Mouse (Mus musculus) right cerebral cortex, adult 18-20 months (tissue): ENCODE measurements at regions not wholly inside any gene's neighbourhood (a gene's known extent, or its start where the extent isn't known, plus 50 kb on each side); places are given as distances from the start of the nearest gene placed in this dataset.

Experiments used
- DNase-seq: peaks from one replicate; pipeline ENCODE4 v3.0.0; 2022; ENCODE audit warnings: mixed read lengths

DNA sequence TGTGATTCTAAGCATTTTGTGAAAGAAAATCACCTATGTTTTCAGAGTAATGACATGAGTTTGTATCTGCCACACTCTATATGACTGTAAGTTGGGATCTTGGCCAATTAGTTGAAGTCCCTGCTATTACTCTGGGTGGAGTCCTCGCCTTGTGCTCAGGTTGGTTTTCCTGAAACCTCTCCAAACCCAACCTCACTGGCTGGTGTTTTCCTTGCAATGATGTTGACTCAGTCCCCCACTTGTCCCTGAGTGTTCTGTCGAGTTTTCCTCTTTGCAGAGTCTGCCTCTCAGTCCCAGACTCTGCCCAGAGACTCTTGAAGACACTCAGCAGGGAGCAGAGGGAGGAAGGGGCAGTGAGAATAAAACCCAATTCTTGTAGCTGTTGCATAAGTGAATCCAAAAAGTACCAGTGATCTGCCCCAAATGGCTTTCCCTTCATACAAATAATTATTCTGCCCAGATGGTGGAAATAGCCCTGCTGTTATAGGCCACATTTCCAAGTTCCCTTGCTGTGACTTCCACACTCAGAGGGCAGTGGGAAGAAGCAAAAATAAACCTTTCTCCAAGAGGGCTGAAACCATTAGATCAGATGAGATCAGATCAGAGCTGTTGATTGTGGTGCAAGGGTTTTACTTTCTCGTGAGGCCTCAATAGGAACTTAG, 694.3 kb downstream of the Hs3st4 start:
- no peak for DNase-seq

DNA sequence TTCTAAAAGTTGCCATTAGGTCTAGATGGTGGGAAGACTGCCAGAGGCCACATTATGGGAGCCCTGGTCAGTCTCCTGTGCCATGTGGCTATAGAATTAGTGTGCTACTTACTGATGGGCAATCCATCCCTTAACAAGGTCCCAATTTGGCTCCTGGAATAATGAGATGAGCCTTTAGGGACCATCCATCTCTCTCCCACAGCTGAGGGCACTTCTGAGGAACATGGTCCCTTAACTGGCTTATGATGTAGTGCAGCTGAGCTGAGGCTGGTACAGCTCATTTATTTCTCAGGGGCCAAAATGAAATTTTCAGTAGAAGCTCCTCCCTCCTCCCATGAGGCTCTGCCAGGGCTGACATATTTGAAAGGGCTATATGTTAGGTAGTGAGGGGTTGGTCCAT, 697.9 kb downstream of the Hs3st4 start:
- DNase-seq: no peak

DNA sequence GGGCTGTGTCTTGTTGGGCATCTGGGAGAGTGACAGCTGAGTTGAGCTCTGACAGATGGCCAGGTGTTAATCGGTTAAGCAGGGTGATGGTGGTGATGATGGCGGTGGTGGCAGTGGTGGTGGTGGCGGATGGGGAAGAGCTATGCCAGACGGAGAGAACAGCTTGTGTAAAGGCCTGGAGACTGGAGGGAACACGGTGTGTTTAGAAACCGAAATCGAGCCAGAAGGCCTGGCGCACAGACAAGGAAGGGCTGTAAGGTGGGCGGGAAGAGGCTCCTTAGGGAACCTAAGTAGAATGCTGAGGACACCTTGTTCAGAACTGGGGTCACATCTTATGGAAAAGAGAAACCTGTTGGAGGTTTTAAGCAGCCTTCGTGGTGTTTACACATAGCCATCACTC, 698.5 kb downstream of the Hs3st4 start:
- DNase-seq: peak; percentile 85

DNA sequence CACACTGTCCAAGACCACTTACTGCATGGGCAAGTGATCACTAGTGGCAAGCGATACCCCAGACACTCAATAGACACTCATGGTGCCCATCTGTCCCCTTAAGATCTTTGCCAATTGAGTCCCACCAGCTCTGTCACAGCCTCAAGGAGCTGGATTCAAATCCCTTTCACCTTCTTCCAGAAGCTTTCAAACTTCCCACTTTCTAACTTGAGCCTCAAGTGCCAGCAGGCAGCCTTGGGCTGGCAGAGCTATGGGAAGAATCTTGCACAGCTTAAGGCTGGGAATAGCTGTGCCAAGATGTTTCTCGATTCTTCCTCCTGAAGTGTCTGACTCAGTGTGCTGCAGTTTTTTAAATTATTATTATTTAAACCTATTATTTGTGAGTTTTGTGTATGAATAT, 699.2 kb downstream of the Hs3st4 start:
- peak; percentile 39 for DNase-seq

DNA sequence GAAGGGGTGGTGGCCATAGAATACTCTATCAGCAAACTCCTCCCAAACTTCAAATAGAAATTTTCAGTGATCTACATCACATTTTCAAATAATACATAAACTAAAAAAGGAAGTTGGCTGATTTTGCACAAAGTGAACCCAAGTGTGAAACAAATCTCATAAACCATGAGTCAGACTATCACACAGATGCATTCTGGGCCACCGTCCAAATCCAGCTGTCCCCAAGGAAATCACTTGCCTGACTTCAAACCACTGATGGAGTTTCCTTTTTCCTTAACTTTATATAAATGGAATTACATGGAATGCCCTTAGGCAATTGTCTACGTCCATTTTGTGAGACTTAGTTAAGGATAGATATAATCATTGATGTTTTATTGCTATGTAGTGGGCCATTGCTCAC, 702.8 kb downstream of the Hs3st4 start:
- DNase-seq: peak; percentile 71

DNA sequence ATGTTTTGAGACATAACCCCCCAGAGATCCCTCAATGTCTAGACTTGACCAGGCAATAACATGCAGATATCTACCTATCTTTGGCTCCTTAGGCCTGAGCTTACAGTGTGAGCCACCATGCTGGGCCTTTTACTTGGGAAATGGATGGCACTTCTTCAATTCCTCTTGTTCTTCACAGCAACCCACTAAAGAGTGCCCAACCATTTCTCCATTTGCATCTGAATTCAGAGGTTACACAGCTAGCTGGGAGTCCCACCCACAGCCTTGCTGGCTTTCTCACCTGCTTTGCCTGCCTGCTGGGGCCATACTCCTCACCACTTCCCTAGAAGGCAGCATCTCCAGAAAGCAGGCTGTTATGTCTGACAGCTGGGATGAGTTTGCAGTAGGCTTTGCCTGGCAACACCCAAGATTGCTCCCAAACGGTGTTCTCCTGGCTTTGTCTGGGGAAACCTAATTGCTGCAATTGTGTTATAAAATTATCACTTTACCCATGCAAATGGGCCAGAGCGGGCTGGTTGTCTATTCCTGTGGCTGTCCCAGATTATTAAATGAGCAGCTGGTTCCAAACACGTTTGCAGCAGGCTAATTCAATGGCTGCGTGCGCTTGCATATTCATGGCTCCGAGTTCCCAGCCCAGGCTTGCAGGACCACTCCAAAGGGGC, 721.6 kb downstream of the Hs3st4 start:
- DNase-seq: peak; percentile 55

DNA sequence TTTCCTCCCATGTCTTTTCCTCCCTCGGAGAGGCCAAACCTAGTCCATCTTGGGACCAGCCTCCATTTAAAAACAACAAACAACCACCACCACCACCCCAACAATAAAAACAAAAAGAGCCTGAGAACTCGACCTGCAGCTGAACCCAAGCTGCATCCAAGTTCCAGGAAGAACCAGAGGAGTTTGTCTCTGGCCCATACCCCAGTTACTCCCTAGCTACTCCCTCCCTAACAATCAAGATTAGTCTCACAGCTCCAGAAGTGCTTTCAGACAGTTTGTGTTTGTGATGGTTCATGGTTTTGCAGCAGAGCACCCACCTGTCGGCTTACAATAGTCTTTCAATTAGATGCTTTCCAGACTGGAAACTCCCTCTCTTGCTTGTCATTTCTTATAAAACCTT, 724.5 kb downstream of the Hs3st4 start:
- no peak for DNase-seq

DNA sequence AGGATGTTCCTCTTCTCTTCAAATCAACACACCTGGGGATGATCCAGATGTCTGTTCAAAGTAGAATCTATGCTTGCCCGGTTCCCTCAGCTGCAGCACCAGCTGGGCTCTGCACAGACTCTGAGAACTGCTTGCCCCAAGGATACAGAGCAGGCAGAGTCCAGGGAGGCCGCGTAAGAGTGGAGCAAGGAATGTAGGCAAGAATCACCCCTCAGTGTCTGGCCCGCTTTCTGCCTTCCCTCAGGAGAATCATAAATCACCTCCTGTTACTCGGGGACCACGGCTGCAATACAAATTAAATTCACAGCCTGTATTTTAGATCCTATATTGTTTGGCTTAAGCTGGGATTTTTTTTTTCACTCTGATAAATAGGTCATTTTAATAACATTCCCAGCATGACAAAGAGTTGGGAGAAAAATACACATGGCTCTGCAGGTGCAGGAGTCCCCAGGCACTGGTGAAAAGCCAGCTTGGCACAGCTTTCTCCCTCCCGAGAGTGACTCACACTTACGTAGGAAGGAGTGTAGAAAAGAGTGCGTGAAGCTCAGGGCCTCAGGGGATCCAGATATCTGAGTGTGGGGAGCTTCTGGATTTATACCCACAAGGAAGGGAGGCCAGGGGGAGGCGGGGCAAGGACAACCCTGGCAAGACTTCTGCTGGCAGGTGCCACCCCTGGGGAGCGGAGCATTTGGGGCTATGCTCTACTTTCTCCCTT, 726.3 kb downstream of the Hs3st4 start:
- DNase-seq: peak; percentile 87

DNA sequence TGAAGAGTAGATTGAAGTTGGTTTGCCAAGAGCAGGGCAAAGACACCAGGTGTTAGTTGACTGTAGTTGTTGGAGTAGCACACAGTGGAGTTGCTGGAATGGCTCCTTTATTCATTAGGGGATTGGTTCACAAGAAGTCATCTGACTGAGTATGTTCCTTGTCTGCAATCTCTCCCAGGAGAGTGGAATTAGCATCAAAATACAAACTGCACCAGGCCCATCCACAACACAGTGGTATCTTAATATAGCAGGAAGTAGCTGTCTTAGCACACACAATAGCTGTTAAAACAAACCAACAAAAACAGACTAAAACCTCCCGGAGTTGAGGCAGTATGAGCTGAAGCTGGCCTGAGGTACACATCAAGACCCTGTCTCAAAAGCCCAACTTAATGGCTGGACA, 723.5 kb upstream of the Kdm8 start:
- no peak for DNase-seq

DNA sequence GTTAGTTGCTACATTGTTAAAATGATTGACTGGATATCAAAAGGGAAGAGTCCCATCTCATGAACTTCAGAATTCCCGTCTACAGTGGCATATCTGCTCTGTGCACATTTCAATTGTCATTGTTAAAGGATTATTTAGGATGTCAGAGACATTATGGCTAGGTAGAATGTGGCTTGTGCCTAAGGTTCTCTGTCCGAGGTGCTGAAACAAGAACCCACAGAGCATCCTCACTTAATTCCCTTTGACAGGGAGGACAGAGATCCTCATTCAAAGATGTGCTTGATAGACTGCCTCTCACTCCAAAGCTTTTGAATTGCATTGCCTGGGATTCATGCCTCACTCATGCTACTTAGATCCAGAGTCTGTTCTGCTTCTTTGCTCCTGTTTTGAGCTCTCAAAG, 702.4 kb upstream of the Kdm8 start:
- DNase-seq: no peak

DNA sequence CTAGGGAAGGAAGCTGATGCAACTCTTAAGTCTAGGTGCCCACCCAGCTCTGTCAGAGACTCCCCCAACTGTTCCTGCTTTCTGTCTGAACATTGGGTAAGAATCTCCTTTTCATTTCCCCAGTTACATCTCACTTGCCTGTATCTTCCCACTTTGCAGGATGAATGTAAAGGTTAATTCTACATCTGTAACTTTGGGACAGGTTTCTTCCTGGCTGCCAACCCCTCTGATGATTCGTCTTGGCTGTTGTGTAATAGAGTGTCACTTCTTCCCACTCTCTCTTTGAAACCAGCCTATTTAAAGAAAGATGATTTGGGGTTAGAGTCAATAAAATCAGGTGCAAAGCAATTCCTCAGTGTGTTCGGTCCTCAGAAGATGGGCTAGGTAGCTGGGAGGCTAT, 698.2 kb upstream of the Kdm8 start:
- peak; percentile 15 for DNase-seq

DNA sequence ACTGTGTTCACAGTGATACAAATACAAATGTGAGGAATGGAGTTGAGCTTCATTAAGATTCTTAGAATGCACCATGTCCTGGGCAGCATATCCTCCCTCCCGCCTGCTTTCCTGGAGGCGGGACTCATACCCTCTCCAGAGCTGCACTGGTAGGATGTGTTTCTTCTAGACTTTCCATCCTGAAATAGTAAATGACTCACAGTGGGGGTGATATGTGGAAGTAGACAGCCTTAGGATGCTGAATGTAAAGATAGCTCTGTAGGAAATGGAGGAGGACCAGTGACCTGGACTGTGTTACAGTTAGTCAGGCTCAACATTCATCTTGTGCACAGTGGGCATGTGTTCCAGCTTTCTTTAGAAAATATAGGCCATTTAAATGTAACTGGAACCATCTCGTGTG, 696.1 kb upstream of the Kdm8 start:
- DNase-seq: peak; percentile 84

DNA sequence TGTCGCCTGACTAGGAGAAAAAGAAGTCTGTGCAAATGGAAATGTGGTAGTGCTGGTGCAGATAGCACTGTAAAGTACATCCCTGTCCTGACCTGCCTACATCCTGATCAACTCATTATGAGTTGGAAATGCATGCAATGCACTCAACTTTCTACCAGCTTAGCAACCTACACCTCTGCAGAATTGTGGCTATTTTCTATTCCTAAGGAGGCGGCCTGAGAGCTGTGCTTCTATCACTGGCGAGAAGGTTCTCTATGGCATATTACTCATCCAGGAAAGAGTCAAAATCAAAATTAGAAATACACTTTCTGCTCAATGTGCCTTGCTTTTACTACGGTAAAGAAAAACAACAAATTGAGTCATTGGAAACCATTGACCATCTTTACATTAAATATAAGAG, 685.4 kb upstream of the Kdm8 start:
- DNase-seq: peak; percentile 20

DNA sequence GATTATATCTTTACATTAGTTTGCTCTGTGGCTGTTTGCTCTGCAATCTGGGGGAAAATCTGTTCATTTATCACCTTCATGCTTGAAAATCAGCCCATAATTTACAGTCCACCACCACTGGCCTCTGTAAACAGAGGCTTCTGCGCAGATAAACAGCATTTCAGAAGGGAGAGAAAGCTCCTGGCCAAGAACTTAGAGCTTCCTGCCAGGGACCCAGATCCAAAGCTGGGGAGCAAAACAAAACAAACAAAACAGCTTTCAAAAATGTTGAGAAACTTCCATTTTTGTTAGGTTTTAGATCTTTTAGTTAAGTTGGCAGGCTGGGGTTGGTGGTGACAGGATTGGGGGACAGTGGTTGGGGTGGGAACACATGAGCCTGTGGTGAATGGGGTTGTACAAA, 666.7 kb upstream of the Kdm8 start:
- no peak for DNase-seq

DNA sequence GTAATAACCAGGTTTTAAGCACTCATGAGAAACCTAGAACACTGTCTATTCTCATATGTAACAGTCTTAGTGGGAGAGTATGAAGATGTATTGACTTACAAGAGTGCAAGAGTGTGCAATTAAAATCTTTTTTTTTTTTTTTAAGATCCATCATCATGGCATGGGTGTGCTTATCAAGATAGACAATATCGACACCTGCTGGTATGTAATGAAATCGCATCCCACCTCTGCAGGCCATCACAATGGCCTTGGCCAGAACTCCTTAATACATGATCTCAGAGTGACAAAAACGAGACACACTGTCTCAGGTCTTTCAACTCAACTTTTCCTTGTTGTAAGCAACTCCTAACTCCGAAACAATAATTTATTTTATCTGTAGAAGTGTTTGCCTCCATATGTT, 661.7 kb upstream of the Kdm8 start:
- DNase-seq: no peak

DNA sequence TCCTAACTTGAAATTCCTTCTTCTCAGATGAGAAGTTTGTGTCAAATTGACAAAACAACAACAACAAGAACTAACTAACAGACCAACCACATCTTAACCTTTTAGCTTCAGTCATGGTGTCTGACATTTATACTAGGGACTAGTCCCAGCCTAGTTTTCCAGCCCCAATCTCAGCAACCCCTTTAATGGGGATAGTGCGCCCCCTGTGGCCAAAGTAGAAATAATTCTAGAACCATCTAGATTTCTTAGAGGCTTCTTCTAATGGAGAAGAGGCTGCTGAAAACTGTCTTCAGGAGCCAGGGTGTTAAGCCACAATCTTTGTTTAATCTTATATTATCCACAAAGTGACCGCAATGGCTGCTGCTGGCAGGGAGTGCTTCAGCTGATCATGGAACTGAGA, 659.5 kb upstream of the Kdm8 start:
- DNase-seq: no peak

DNA sequence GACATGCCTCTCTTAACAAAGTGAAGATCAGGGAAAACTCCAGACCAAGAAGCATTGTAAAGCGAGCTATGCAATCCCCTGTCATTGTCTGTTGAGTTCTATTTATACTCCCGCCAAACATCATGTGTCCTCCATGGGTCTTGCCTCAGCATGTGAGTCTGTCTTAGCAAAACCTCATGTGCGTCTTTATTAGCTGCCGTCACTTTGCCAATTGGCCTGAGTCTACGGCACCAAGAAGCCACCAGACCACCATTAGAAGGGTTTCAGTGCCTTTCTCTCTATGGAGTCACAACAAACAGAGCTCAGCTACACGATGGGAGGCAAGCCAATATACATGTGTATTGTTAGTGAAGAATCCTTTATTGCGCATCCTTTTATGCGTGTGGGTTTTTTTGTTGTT, 658.6 kb upstream of the Kdm8 start:
- DNase-seq: no peak

DNA sequence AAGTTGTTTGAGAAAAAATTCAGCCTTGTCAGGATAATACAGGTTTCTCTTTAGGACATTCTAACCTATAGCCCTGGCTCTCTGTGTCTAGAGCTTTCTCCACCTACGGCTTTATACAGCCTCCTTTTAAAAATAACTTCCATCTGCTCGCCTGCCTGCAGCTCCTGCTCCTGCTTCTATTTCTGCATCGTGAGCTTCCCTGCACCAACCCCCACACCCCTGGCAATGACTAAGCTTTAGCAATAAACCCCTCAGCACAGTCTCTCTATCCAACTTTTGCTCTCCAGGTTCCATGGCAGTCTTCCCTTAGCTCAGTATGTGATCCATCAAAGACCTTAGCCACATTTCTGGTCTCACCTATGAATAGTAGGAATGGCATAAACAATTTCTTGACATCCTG, 655.7 kb upstream of the Kdm8 start:
- DNase-seq: peak; percentile 90

DNA sequence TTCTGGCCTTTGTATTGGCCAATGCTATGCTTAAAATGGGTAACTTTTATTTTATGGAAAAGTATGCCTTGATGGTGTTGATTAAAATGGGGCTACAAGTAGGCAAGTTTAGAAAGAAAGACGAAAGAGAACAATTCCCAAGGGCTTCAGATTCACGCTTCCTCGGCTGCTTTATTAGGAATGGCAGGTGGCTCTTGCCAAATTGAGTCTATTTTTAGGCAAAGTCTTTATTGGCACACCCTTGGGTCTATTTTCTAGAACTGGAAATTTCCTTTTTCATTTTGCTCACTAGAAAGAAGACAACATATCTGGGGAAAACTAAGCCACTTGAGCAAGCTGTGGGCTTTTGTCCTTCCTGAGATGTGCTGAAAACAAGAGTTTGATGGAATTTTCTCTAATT, 641.4 kb upstream of the Kdm8 start:
- DNase-seq: no peak

DNA sequence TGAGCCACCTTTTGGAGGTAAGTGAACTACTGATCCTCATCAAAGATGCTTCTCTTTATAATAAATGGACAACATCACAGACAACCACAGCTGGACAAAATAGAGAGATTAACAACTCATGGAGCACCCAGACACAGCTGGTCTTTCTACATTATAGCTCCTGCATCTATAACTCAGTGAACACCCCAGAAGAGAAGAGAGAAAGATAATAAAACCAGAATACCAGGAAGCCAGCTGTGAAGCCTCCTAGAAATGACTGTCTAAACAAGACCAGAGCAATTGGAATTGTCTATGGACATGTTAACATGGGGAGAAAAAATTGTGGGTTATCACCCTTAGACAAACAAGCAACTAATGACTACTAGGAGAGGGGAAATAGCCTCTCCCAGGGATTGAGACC, 609.8 kb upstream of the Kdm8 start:
- DNase-seq: no peak

DNA sequence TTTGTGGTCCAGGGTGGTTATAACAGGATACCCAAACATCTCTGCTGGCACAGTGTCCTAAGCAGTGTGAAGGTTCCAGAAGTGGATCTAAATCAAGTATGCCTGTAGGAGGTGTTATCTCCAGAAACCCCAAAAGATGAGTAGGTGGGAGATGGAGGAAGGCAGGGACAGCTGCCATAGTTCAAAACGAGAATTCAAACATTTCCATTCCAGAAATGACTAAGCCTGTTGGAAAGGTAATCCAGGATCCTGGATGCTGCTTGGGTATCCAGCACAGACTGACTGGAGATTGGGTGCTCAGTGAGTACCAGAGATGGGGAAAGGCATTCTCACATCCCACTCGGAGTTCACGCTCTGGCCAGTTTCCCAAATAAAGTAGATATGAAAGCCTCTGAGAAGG, 607.9 kb upstream of the Kdm8 start:
- peak; percentile 52 for DNase-seq

DNA sequence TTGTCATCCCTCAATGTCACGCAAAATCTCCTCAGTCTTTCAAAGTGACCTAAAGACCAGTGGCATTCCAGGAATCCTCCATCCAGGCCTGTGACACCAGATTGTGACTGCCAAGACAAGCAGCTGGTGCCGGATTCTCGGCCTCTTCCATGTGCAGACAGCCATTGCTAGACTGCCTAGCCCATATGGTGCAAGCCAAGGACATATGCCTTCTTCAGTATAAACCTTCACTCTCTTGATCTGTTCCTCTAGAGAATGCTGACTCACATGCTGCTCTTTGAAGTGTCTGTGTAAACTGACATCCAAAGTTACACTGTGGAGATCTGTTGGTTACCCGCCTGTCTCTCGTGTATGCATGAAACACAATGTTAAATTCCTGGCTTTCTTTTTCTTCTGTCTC, 589.4 kb upstream of the Kdm8 start:
- DNase-seq: peak; percentile 66

DNA sequence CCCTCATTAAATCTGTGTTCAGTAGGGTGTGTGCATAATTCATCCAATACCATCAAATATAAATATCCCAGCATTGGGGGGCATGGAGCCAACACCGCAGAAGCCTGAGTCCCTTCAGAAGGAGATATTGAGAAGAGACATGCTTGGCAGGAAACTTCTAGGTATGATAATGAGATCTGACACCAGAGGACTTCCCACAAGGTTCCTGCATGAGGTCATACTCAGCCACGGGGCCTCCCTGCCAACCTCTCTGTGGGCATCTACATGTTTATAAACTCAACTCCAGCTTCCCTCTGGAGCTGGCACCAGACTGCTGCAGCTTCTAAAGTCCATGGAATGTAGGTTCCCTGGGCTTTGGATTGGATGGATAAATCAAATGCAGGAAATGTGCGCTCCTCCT, 587.4 kb upstream of the Kdm8 start:
- no peak for DNase-seq

DNA sequence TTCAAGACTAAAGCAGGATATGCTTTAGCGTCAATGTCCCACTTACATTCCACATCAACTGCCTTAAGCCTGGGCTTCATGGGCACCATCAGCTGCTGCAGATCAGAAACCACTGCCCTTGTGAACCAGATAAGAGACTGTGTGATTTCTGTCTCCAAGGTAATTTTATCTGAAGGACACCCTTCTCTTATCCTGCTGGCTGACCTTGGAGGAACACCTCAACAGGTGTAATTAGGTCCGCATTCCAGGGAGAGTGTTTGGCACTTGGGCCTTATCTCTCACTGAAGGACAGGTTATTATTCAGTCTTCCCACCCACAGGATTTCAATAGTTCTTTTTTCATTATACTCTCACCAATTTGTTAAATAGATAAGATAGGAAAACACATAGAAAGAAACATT, 583.1 kb upstream of the Kdm8 start:
- DNase-seq: no peak
